Mouse (Mus musculus): ENCODE measurements around the gene Nmt1. TPM values are rescaled to one million over a fixed set of nuclear protein-coding genes. Genes with fewer than 3 reads are reported as not detected.

Nmt1 gene
- polyA plus RNA-seq, 1 experiment: 77.1 TPM

DNA sequence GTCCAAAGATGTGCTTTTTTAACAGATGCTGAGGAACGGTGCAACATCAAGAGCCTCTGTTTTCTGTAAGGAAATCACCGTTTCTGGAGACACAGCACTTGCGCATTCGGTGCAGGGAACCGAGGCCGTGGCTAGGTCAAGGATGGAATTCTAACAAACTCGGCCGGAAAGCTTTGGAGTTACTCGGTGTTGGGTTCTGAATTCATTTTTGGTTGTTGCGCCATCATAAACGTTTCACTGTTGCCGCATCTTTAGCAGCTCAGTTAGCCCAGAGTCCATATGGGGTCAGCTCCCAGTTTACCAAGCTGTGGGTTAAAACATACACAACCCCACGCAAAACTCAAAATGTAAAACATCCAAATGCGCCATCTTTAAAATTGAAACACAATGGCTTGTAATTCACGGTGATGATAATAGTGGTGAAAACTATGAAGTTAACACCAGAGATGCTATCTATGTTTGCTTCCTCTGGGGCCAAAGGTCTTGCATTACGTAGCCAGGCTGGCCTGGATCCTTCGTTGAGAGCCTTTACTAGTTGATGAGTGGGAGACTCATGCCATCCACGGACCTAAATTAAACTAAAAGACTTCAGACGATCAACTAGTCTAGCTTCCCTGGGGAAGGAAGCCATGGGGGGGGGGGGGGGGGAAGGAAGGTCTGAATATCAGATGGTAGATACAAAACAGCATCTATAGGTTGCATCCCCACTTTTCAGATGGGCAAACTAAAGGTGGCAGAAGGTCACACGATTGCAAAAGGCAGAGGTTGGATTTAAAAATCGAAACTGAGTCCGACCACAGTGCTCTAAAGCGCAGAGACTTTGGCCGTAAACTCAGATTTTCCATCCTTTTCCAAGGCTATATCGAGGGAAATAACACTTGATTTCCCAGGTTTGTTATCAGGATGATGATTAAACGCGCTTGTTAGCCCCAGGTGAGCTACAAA is 11.8 kb upstream of the Nmt1 start:
- Histone ChIP-seq H3ac (ENCODE audit: control insufficient read depth, insufficient read length) (peak overlapping the region; percentile 26), H3K79me2 (ENCODE audit: control insufficient read depth, insufficient read depth) (peaks cover 47% of the 10 kb centered on the region), H3K4me2 (ENCODE audit: low read depth) (peak overlapping the region; percentile 82), H3K36me3 (ENCODE audit: control insufficient read depth, insufficient read depth) (peaks cover 16% of the 10 kb centered on the region), H3K27me3 (ENCODE audit: control insufficient read depth, insufficient read depth, insufficient read length) (no peaks in the 10 kb centered on the region), H3K4me3 (peak overlapping the region; percentile 62)
- TF ChIP-seq MYOG (IDR thresholded peaks at IDR 0.05; ENCODE audit: control insufficient read depth in 1 of 3, insufficient read depth in 1 of 3, insufficient read length in 2 of 3, low read depth in 2 of 3): no peak
- TF ChIP-seq POLR2AphosphoS2 (IDR thresholded peaks at IDR 0.05; ENCODE audit: insufficient read length, low read depth): no peak
- no peak for TF ChIP-seq TCF12 (IDR thresholded peaks at IDR 0.05; ENCODE audit: insufficient read depth, poor library complexity, severe bottlenecking)
- no peak for TF ChIP-seq MYOD1 (IDR thresholded peaks at IDR 0.05; ENCODE audit: control insufficient read depth in 1 of 3, insufficient read length in 2 of 3, low read depth in 2 of 3)

DNA sequence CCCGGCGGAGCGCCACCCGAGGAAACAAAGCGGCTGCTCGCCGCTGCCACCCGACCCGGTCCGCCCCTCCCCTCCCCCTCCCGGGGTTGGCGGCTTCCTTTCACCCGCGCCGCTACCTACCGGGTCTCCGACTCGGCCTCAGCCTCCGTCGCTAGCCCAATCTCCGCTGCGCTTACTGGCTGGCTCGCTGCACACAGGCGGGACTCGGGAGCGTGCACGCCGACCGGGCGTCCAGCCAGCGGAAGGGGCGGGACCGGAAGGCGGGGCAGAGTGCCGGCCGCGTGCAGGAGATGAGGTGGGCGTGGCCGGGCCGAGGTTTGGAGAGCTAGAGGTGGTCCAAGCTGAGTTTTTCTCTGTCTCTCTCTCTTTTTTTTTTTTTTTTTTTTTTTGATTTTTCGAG is 11.1 kb upstream of the Nmt1 start:
- Histone ChIP-seq H3K79me2 (ENCODE audit: control insufficient read depth, insufficient read depth) (peaks cover 39% of the 10 kb centered on the region), H3K4me2 (ENCODE audit: low read depth) (peak overlapping the region; percentile 82), H3ac (ENCODE audit: control insufficient read depth, insufficient read length) (peak overlapping the region; percentile 26), H3K27me3 (ENCODE audit: control insufficient read depth, insufficient read depth, insufficient read length) (no peaks in the 10 kb centered on the region), H3K36me3 (ENCODE audit: control insufficient read depth, insufficient read depth) (peaks cover 8% of the 10 kb centered on the region), H3K4me3 (peak overlapping the region; percentile 62)
- TF ChIP-seq TCF3 (IDR thresholded peaks at IDR 0.05; ENCODE audit: insufficient read length, low read depth) (no peak), REST (IDR thresholded peaks at IDR 0.05; ENCODE audit: insufficient read depth, insufficient read length) (no peak), MAX (IDR thresholded peaks at IDR 0.05; ENCODE audit: low read depth) (no peak), POLR2A (IDR thresholded peaks at IDR 0.05; ENCODE audit: insufficient read length, low read depth) (peak; percentile 91), USF1 (IDR thresholded peaks at IDR 0.05; ENCODE audit: low read depth) (no peak), CEBPB (IDR thresholded peaks at IDR 0.05; ENCODE audit: insufficient read depth, poor library complexity, severe bottlenecking) (no peak), MYOG (IDR thresholded peaks at IDR 0.05; ENCODE audit: control insufficient read depth in 1 of 3, insufficient read depth in 1 of 3, insufficient read length in 2 of 3, low read depth in 2 of 3) (peak in 2 of 3 experiments; percentile 5 to 55), E2F4 (IDR thresholded peaks at IDR 0.05; ENCODE audit: insufficient read depth) (no peak), TCF12 (IDR thresholded peaks at IDR 0.05; ENCODE audit: insufficient read depth, poor library complexity, severe bottlenecking) (no peak), POLR2AphosphoS2 (IDR thresholded peaks at IDR 0.05; ENCODE audit: insufficient read length, low read depth) (peak; percentile 98), SRF (IDR thresholded peaks at IDR 0.05; ENCODE audit: control insufficient read depth, insufficient read length, low read depth) (no peak), MYOD1 (IDR thresholded peaks at IDR 0.05; ENCODE audit: control insufficient read depth in 1 of 3, insufficient read length in 2 of 3, low read depth in 2 of 3) (peak in 1 of 3 experiments; percentile 27)

DNA sequence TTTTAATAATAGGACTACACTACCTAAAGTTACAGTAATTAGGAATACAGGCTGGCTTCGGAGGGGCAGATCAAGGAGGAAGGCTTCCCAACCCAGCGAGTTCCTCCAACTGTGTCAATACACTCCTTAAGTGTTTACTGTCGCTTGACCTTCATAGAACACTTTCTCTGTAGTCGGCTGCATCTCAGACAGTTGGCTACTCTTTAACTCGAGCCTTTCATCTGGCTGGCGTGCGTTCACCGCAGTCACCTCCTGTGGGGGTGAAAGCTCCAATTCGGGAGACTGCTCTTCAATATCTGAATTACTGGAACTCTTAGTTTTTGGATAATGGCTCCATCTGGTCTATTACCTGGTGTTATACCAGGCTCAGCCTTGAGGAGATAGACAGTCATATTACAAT is 10.3 kb upstream of the Nmt1 start:
- peaks cover 7% of the 10 kb centered on the region for H3K36me3 ChIP-seq (ENCODE audit: control insufficient read depth, insufficient read depth)
- no peaks in the 10 kb centered on the region for H3K27me3 ChIP-seq (ENCODE audit: control insufficient read depth, insufficient read depth, insufficient read length)
- no peak overlapping the region for H3K4me2 ChIP-seq (ENCODE audit: low read depth)
- H3K79me2 ChIP-seq (ENCODE audit: control insufficient read depth, insufficient read depth): peaks cover 32% of the 10 kb centered on the region
- H3K4me3 ChIP-seq: no peak overlapping the region
- no peak overlapping the region for H3ac ChIP-seq (ENCODE audit: control insufficient read depth, insufficient read length)
- no peak for TF ChIP-seq USF1 (IDR thresholded peaks at IDR 0.05; ENCODE audit: low read depth)
- TF ChIP-seq POLR2AphosphoS2 (IDR thresholded peaks at IDR 0.05; ENCODE audit: insufficient read length, low read depth): no peak
- no peak for TF ChIP-seq REST (IDR thresholded peaks at IDR 0.05; ENCODE audit: insufficient read depth, insufficient read length)
- no peak for TF ChIP-seq MYOG (IDR thresholded peaks at IDR 0.05; ENCODE audit: control insufficient read depth in 1 of 3, insufficient read depth in 1 of 3, insufficient read length in 2 of 3, low read depth in 2 of 3)
- no peak for TF ChIP-seq SRF (IDR thresholded peaks at IDR 0.05; ENCODE audit: control insufficient read depth, insufficient read length, low read depth)
- no peak for TF ChIP-seq TCF3 (IDR thresholded peaks at IDR 0.05; ENCODE audit: insufficient read length, low read depth)
- TF ChIP-seq CEBPB (IDR thresholded peaks at IDR 0.05; ENCODE audit: insufficient read depth, poor library complexity, severe bottlenecking): no peak
- no peak for TF ChIP-seq MAX (IDR thresholded peaks at IDR 0.05; ENCODE audit: low read depth)
- no peak for TF ChIP-seq E2F4 (IDR thresholded peaks at IDR 0.05; ENCODE audit: insufficient read depth)
- TF ChIP-seq POLR2A (IDR thresholded peaks at IDR 0.05; ENCODE audit: insufficient read length, low read depth): no peak
- TF ChIP-seq TCF12 (IDR thresholded peaks at IDR 0.05; ENCODE audit: insufficient read depth, poor library complexity, severe bottlenecking): no peak
- no peak for TF ChIP-seq MYOD1 (IDR thresholded peaks at IDR 0.05; ENCODE audit: control insufficient read depth in 1 of 3, insufficient read length in 2 of 3, low read depth in 2 of 3)

DNA sequence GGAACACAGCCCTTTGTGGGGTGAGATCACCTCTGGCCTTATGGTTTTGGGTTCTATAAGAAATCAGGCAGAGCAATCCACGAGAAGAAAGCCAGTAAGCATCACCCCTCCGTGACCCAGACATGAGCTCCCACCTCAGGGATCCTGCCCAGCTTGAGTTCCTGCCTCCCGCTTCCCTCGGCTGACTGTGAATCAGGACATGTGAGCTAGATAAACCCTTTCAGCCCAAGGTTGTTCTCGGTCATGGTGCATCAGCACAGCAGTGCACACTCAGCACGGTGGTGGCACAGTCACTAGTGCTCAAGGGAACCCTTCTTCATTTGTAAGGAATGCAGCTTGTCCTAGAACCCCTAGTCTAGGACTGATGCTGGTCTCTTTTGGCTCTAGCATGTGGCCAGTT is 9.1 kb upstream of the Nmt1 start:
- H3K27me3 ChIP-seq (ENCODE audit: control insufficient read depth, insufficient read depth, insufficient read length): no peaks in the 10 kb centered on the region
- peaks cover 21% of the 10 kb centered on the region for H3K79me2 ChIP-seq (ENCODE audit: control insufficient read depth, insufficient read depth)
- H3K4me3 ChIP-seq: no peak overlapping the region
- H3K36me3 ChIP-seq (ENCODE audit: control insufficient read depth, insufficient read depth): no peaks in the 10 kb centered on the region
- H3ac ChIP-seq (ENCODE audit: control insufficient read depth, insufficient read length): no peak overlapping the region
- TF ChIP-seq POLR2A (IDR thresholded peaks at IDR 0.05; ENCODE audit: insufficient read length, low read depth): peak; percentile 11
- TF ChIP-seq MYOG (IDR thresholded peaks at IDR 0.05; ENCODE audit: control insufficient read depth in 1 of 3, insufficient read depth in 1 of 3, insufficient read length in 2 of 3, low read depth in 2 of 3): no peak
- peak; percentile 28 for TF ChIP-seq POLR2AphosphoS2 (IDR thresholded peaks at IDR 0.05; ENCODE audit: insufficient read length, low read depth)
- no peak for TF ChIP-seq SRF (IDR thresholded peaks at IDR 0.05; ENCODE audit: control insufficient read depth, insufficient read length, low read depth)
- no peak for TF ChIP-seq MAX (IDR thresholded peaks at IDR 0.05; ENCODE audit: low read depth)
- no peak for TF ChIP-seq TCF12 (IDR thresholded peaks at IDR 0.05; ENCODE audit: insufficient read depth, poor library complexity, severe bottlenecking)
- TF ChIP-seq USF1 (IDR thresholded peaks at IDR 0.05; ENCODE audit: low read depth): no peak
- TF ChIP-seq E2F4 (IDR thresholded peaks at IDR 0.05; ENCODE audit: insufficient read depth): no peak
- no peak for TF ChIP-seq MYOD1 (IDR thresholded peaks at IDR 0.05; ENCODE audit: control insufficient read depth in 1 of 3, insufficient read length in 2 of 3, low read depth in 2 of 3)
- no peak for TF ChIP-seq CEBPB (IDR thresholded peaks at IDR 0.05; ENCODE audit: insufficient read depth, poor library complexity, severe bottlenecking)
- TF ChIP-seq REST (IDR thresholded peaks at IDR 0.05; ENCODE audit: insufficient read depth, insufficient read length): no peak
- no peak for TF ChIP-seq TCF3 (IDR thresholded peaks at IDR 0.05; ENCODE audit: insufficient read length, low read depth)
- H3K4me2 ChIP-seq (ENCODE audit: low read depth): peak overlapping the region; percentile 30

All from myocyte (in vitro differentiated cells).